Mouse (Mus musculus): Measurements from ENCODE around the gene Gm21704.
A peak's percentile ranks its signal among the peaks of the same experiment; 100 is the strongest.
"Not testable (repeated sequence)": the region's sequence is repeated elsewhere in the genome, so short reads cannot be mapped to it uniquely, and the experiment has no call there.

The Gm21704 gene

DNA sequence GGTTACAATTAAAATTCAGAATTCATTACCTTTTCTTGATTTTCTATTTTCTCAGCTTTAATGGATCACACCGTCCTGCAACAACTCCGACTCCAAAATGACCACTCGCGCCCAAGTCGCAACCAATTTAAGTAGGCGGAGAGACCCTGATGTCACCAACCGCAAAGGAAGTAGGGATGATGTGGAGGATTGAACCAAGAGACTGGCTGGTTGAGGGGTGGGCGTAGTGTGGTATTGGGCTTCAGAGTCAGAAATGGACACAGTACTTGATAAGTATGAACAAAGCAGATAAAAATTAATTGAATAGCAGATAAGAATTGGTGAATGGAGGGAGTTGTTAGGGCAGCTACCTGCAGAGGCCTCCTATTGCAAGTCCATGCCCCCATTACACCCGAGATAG lies at the start of gene Gm21704, which contains the start of gene Gm21708:
Gene Gm21704, minus strand, starts transcription at position 101 of the 400 bp plus-strand sequence.
Gene Gm21708, minus strand, starts transcription at position 101 of the 400 bp plus-strand sequence.
- not testable (repeated sequence) for DNase-seq

DNA sequence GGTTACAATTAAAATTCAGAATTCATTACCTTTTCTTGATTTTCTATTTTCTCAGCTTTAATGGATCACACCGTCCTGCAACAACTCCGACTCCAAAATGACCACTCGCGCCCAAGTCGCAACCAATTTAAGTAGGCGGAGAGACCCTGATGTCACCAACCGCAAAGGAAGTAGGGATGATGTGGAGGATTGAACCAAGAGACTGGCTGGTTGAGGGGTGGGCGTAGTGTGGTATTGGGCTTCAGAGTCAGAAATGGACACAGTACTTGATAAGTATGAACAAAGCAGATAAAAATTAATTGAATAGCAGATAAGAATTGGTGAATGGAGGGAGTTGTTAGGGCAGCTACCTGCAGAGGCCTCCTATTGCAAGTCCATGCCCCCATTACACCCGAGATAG lies 64.7 kb downstream of the Gm21704 start, which contains the start of gene Gm21693:
Gene Gm21693, minus strand, starts transcription at position 101 of the 400 bp plus-strand sequence.
- DNase-seq: not testable (repeated sequence)

DNA sequence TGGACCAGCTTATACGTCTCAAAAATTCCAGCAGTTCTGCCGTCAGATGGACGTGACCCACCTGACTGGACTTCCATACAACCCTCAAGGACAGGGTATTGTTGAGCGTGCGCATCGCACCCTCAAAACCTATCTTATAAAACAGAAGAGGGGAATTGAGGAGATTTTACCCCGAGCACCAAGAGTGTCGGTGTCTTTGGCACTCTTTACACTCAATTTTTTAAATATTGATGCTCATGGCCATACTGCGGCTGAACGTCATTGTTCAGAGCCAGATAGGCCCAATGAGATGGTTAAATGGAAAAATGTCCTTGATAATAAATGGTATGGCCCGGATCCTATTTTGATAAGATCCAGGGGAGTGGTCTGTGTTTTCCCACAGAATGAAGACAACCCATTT lies 69.3 kb downstream of the Gm21704 start:
- peak; percentile 12 for DNase-seq

Measured in cerebellum, adult 8-10 months (tissue).